Mouse (Mus musculus) cerebellum, adult 9-11 months (tissue): ENCODE results near the gene Gnas.
"Not testable (repeated sequence)": the region's sequence is repeated elsewhere in the genome, so short reads cannot be mapped to it uniquely, and the experiment has no call there.

Source experiments
- DNase-seq: peaks from one replicate; pipeline ENCODE4 v3.0.0; 2022

The Gnas gene

GRCm38 (mm10) chr2:174328926-174329662 lies 45.0 kb downstream of the Gnas start:
- peak; percentile 67 for DNase-seq

GRCm38 (mm10) chr2:174329663-174330615 lies 45.8 kb downstream of the Gnas start:
- DNase-seq, result peak; percentile 80

DNA sequence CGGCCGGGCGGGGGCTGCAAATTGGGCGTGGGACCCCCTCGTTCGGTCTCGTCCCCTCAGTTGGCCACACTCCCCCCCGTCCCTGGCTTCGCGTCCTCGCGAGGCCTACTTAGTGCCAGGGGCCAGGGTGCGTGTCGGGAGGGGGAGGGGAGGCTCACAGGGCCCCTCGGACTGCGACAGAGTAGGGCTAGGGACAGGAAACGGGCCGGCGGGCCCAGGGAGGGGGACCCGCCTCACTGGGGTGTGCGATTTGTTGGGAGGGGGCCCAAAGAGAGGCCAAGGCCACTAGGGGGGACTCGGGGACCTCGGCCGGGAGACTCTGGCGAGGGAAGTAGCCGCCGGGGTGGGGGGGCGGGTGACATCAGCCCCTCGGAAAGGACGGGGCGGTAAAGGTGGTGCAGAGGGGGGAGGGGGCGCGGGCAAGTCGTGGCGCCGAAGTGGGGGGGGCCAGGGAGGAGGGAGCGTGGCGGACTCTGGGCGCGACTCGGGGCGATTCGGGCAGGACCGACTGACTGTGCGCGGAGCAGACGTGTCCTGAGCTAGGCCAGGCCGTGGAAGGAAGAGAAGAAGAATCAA lies 46.6 kb downstream of the Gnas start:
- peak; percentile 84 for DNase-seq

- DNase-seq, result no peak
Observed at GRCm38 (mm10) chr2:174331282-174332030, 47.3 kb downstream of the Gnas start.

GRCm38 (mm10) chr2:174333239-174333890 lies 49.2 kb downstream of the Gnas start:
- no peak for DNase-seq

GRCm38 (mm10) chr2:174334415-174334814 lies 50.3 kb downstream of the Gnas start:
- DNase-seq, result peak; percentile 48

GRCm38 (mm10) chr2:174337275-174337674 lies 53.2 kb downstream of the Gnas start:
- DNase-seq, result no peak

DNA sequence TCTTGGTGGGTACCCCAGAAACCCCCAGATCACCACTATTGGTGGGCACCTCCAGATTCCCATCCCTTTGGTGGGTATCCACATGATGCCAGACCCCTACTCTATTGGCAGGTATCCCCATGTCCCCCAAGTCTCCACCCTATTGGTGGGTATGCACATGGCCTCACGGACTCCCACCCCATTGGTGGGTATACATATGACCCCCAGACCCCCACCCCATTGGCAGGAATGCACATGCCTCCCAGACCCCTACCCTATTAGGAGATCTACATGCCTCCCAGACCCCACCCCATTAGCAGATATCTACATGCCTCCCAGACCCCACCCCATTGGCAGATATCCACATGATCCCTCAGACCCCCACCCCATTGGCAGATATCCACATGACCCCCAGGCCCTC lies 55.6 kb downstream of the Gnas start:
- no peak for DNase-seq

- no peak for DNase-seq
Observed at GRCm38 (mm10) chr2:174340229-174340892, 56.2 kb downstream of the Gnas start.

GRCm38 (mm10) chr2:174340893-174341580 lies 56.9 kb downstream of the Gnas start:
- DNase-seq, result no peak

DNA sequence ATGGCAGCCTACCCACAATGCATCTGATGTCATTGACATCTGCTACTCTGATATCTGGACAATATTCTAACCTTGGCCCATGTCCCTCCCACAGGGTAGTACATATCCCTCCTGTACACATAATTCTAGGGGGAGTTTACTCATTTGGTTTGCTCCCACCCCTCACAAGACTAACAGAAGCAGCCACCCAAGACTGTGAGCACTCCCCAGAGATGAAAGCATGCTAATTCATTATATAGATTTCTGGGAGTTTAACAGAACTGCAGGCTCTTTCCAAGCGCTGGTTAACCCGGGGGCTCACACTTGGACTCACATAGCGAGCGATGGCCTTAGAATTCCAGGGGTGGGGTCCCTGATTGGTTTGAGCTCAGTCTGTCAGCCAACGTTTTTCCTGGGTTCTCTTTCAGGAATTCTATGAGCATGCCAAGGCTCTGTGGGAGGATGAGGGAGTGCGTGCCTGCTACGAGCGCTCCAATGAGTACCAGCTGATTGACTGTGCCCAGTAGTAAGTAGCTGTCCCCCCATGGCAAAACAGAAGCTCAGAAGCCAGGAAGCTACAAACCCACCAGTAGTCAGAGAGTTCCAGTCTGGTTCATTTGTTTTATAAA lies 58.8 kb downstream of the Gnas start:
- no peak for DNase-seq

- no peak for DNase-seq
Observed at GRCm38 (mm10) chr2:174343566-174343965, 59.4 kb downstream of the Gnas start.

DNA sequence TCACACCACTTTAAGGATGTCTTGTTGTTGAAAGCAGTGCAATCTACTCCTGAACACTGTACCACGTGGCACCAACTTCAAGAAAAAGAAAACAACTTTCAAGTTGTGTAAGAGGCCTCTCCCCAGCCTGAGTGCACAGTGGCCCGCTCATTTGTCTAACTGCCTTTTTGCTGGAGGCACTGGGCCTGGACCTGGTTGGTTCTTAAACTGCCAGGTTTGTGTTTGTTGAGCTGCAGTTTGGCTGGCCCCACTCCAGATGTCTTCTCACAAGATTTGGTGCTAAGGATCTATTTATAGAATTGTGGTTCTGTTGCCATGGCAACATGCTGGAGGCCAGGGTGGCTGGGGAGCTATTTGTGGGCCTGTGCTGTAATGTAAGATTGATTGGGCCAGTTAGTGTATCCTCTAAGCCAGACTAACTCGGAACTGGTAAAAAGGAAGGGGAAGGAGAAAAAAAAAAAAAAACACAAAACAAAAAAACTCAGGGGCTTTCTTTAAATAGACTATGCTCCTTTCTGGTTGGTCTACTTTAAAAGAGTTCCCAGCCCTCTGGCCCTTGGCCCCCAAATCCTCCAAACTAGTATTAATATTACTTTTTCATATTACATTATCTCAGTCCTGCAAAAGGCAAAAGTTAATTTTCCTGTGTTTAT lies 60.0 kb downstream of the Gnas start:
- peak; percentile 73 for DNase-seq

- no peak for DNase-seq
Observed at GRCm38 (mm10) chr2:174344996-174345395, 60.9 kb downstream of the Gnas start.

DNA sequence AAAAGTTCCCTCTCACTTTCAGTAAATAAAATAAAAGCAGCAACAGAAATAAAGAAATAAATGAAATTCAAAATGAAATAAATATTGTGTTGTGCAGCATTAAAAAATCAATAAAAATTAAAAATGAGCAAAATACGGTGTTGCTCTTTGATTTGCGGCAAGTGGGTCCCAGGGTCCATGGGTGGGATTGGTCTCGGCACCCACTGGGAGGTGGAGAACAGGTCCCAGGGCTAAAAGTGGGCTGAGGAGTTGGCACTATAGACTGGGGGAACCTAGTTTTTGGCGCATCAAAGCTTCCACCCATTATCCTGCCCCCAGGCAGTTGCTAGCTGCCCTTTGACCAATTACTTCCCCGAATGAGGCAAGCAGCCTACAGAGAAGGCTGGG lies 62.5 kb downstream of the Gnas start, which contains the start of gene Gm20721:
Gene Gm20721 (minus strand): TSS at position 101 of the 387 bp plus-strand sequence.
- DNase-seq, result no peak

DNA sequence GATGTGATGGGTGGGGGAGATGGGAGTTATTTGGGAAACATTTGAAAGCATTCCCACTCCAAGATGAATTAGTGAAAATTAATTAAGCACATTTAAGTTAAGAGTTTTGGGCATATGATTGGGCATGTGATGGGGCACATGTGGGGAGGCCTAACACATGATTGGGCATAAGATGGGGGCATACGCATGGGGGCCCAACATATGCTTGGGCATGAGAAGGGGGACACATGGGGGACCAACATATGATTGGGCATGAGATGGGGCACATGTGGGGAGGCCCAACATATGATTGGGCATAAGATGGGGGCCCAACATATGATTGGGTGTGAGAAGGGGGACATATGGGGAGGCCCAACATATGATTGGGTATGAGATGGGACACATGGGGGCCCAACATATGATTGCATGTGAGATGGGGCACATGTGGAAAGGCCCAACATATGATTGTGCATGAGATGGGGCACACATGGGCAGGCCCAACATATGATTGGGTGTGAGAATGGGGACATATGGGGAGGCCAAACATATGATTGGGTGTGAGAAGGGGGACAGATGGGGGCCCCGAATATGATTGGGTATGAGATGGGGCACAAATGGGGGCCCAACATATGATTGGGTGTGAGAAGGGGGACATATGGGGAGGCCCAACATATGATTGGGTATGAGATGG lies 63.0 kb downstream of the Gnas start:
- not testable (repeated sequence) for DNase-seq

- no peak for DNase-seq
Observed at GRCm38 (mm10) chr2:174358516-174358915, 74.4 kb downstream of the Gnas start.

- no peak for DNase-seq
Observed at GRCm38 (mm10) chr2:174359656-174360055, 75.5 kb downstream of the Gnas start.

- DNase-seq, result no peak
Observed at GRCm38 (mm10) chr2:174366571-174366970, 82.5 kb downstream of the Gnas start.
